In genomic region chr3:98105496-98105895, GRCm38 (mm10) we compare ENCODE assay signal across 12 mouse cellular contexts. TPM values are rescaled to one million over a fixed set of nuclear protein-coding genes. Genes with fewer than 3 reads are reported as not detected.
DNase-seq lines count a peak whose midpoint lies in the region; ATAC-seq and TF ChIP-seq lines count a peak whose summit lies in the region.
"Had no signal": no experiment of that assay in that cellular context is flagged by ENCODE, and none has a peak within 500 bp of the region (broad histone marks: within the 10 kb centered on the region; RNA-seq: fewer than 3 reads in every experiment).

No protein-coding gene starts in this region.

- H3K27ac ChIP-seq in kidney, embryonic 16.5 days (ENCODE audit: low read length): peak overlapping the region; percentile 74
- peak overlapping the region; percentile 85 for H3K27ac ChIP-seq in forebrain, embryonic 13.5 days
- peak overlapping the region; percentile 64 for H3K27ac ChIP-seq in hindbrain, postnatal 0 days
- H3K27ac ChIP-seq in neural tube, embryonic 12.5 days: peak overlapping the region; percentile 9; the same call in 1 of the 2 replicates
- H3K27ac ChIP-seq: intestine, embryonic 15.5 days had no signal

- no peaks in the 10 kb centered on the region for H3K27me3 ChIP-seq in kidney, embryonic 16.5 days (ENCODE audit: insufficient read depth, low read length)
- H3K27me3 ChIP-seq in forebrain, embryonic 13.5 days: no peaks in the 10 kb centered on the region
- H3K27me3 ChIP-seq in hindbrain, postnatal 0 days (ENCODE audit: insufficient read depth, low read length): no peaks in the 10 kb centered on the region
- H3K27me3 ChIP-seq in neural tube, embryonic 12.5 days (replicated peaks): no peaks in the 10 kb centered on the region
- H3K27me3 ChIP-seq: intestine, embryonic 15.5 days had no signal

- no peak overlapping the region for H3K9ac ChIP-seq in kidney, embryonic 16.5 days (replicated peaks; ENCODE audit: low read length)
- H3K9ac ChIP-seq in forebrain, embryonic 13.5 days: no peak overlapping the region; the same call in none of the 2 replicates
- no peak overlapping the region for H3K9ac ChIP-seq in hindbrain, postnatal 0 days (replicated peaks; ENCODE audit: low read length)
- no peak overlapping the region for H3K9ac ChIP-seq in neural tube, embryonic 12.5 days
- H3K9ac ChIP-seq: intestine, embryonic 15.5 days had no signal

- H3K9me3 ChIP-seq in kidney, embryonic 16.5 days (ENCODE audit: low read length): peaks cover 11% of the 10 kb centered on the region
- H3K9me3 ChIP-seq in forebrain, embryonic 13.5 days (replicated peaks): peaks cover 9% of the 10 kb centered on the region
- no peaks in the 10 kb centered on the region for H3K9me3 ChIP-seq in hindbrain, postnatal 0 days (ENCODE audit: low read length)
- H3K9me3 ChIP-seq in neural tube, embryonic 12.5 days: peaks cover 11% of the 10 kb centered on the region
- H3K9me3 ChIP-seq: intestine, embryonic 15.5 days had no signal

- no peak for ATAC-seq in kidney, embryonic 16.5 days (ENCODE audit: low FRiP score, low TSS enrichment)
- ATAC-seq in forebrain, embryonic 13.5 days: no peak
- peak; percentile 6; the same call in 1 of the 2 replicates for ATAC-seq in hindbrain, postnatal 0 days
- ATAC-seq in neural tube, embryonic 12.5 days (ENCODE audit: low FRiP score, low read depth): peak; percentile 33
- no peak for ATAC-seq in cerebellum, adult (ENCODE audit: insufficient number of reproducible peaks, low FRiP score, low TSS enrichment)

- peaks cover 72% of the 10 kb centered on the region for H3K36me3 ChIP-seq in kidney, embryonic 16.5 days (ENCODE audit: insufficient read depth, low read length)
- H3K36me3 ChIP-seq in forebrain, embryonic 13.5 days (ENCODE audit: poor library complexity, severe bottlenecking): peaks cover 63% of the 10 kb centered on the region
- no peaks in the 10 kb centered on the region; the same call in 1 of the 2 replicates for H3K36me3 ChIP-seq in hindbrain, postnatal 0 days (ENCODE audit: insufficient read depth, low read length)
- H3K36me3 ChIP-seq in neural tube, embryonic 12.5 days: peaks cover 34% of the 10 kb centered on the region

- no peak overlapping the region for H3K4me2 ChIP-seq in kidney, embryonic 16.5 days (replicated peaks; ENCODE audit: low read depth, low read length)
- H3K4me2 ChIP-seq in forebrain, embryonic 13.5 days: peak overlapping the region; percentile 33
- H3K4me2 ChIP-seq in hindbrain, postnatal 0 days (ENCODE audit: low read depth, low read length): no peak overlapping the region
- H3K4me2 ChIP-seq in neural tube, embryonic 12.5 days (replicated peaks): peak overlapping the region; percentile 6; the same call in 1 of the 2 replicates
- H3K4me2 ChIP-seq: intestine, embryonic 15.5 days had no signal

- DNase-seq in kidney, adult 11 months: no peak
- DNase-seq in hindbrain, postnatal 0 days (ENCODE audit: low spot score): no peak
- DNase-seq in layer of hippocampus, postnatal 36 days: no peak
- DNase-seq: lung, postnatal 10 days; thymus, postnatal 4 days had no signal

- H3K4me1 ChIP-seq in kidney, embryonic 16.5 days (ENCODE audit: insufficient read depth, low read length): peaks cover 16% of the 10 kb centered on the region
- H3K4me1 ChIP-seq in forebrain, embryonic 13.5 days: peaks cover 38% of the 10 kb centered on the region
- peaks cover 11% of the 10 kb centered on the region; the same call in 1 of the 2 replicates for H3K4me1 ChIP-seq in hindbrain, postnatal 0 days (ENCODE audit: insufficient read depth, low read length)
- H3K4me1 ChIP-seq in neural tube, embryonic 12.5 days: peaks cover 34% of the 10 kb centered on the region

- 80% methylated on average over 6 of the region's 6 CpGs for WGBS in kidney, embryonic 16.5 days
- WGBS in forebrain, embryonic 13.5 days: 50% methylated on average over 6 of the region's 6 CpGs
- 61% methylated on average over 6 of the region's 6 CpGs for WGBS in hindbrain, postnatal 0 days
- WGBS in neural tube, embryonic 12.5 days: 67% methylated on average over 6 of the region's 6 CpGs

- H3K4me3 ChIP-seq in kidney, embryonic 16.5 days (ENCODE audit: low read length): no peak overlapping the region
- H3K4me3 ChIP-seq in forebrain, embryonic 13.5 days: no peak overlapping the region
- H3K4me3 ChIP-seq in hindbrain, postnatal 0 days (ENCODE audit: low read length): no peak overlapping the region
- no peak overlapping the region for H3K4me3 ChIP-seq in neural tube, embryonic 12.5 days
- H3K4me3 ChIP-seq: intestine, embryonic 15.5 days had no signal

- no peak for TF ChIP-seq CTCF in hindbrain, postnatal 0 days (IDR thresholded peaks at IDR 0.05; ENCODE audit: low read depth)

RNA-seq across cellular contexts. Expression of gene Adam30, which starts 54.9 kb away (rescaled TPM):
- not detected in 2 replicates for polyA plus RNA-seq in kidney, embryonic 16.5 days (2015; fragmentation: Nextera tagmentation; extraction: Ambion mirVana)
- polyA plus RNA-seq in forebrain, embryonic 13.5 days (2015; fragmentation: Nextera tagmentation; extraction: Ambion mirVana): not detected in 2 replicates
- 0.10 TPM in 1 of 2 replicates, not detected in the other for total RNA-seq in hindbrain, postnatal 0 days (2014; rRNA removed)
- not detected in 2 replicates for polyA plus RNA-seq in hindbrain, postnatal 0 days (2015; fragmentation: Nextera tagmentation; extraction: Ambion mirVana)
- polyA plus RNA-seq in neural tube, embryonic 12.5 days (2016; fragmentation: Nextera tagmentation; extraction: Ambion mirVana): not detected in 2 replicates
- not detected for total RNA-seq in layer of hippocampus, postnatal 36 days (2021)
- total RNA-seq: left cerebral cortex, postnatal 36 days had no signal
- polyA plus RNA-seq: intestine, embryonic 15.5 days; spleen, adult 2 months had no signal

Comparison
In these comparisons a context has a peak if more than half of its experiments do, and no peak if none do; other contexts are left out.
1. ATAC-seq: peak in hindbrain, postnatal 0 days (single experiment) and neural tube, embryonic 12.5 days (single experiment); none in kidney, embryonic 16.5 days (single experiment), forebrain, embryonic 13.5 days (single experiment) and cerebellum, adult (single experiment).
2. H3K27ac ChIP-seq: peak in every context shown above with its lines; median percentile 85 in forebrain, embryonic 13.5 days; 74 in kidney, embryonic 16.5 days; 64 in hindbrain, postnatal 0 days; 9 in neural tube, embryonic 12.5 days.
3. H3K4me2 ChIP-seq: peak in forebrain, embryonic 13.5 days (single experiment) and neural tube, embryonic 12.5 days (single experiment); none in kidney, embryonic 16.5 days (single experiment) and hindbrain, postnatal 0 days (single experiment).